Mouse (Mus musculus) layer of hippocampus, adult 9-11 months (tissue): Measurements from ENCODE around the gene Wiz.

Source experiments
- DNase-seq: peaks from one replicate; pipeline ENCODE4 v3.0.0; 2022

Wiz gene

GRCm38 (mm10) chr17:32348406-32348805 lies 40.8 kb downstream of the Wiz start:
- no peak for DNase-seq

DNA sequence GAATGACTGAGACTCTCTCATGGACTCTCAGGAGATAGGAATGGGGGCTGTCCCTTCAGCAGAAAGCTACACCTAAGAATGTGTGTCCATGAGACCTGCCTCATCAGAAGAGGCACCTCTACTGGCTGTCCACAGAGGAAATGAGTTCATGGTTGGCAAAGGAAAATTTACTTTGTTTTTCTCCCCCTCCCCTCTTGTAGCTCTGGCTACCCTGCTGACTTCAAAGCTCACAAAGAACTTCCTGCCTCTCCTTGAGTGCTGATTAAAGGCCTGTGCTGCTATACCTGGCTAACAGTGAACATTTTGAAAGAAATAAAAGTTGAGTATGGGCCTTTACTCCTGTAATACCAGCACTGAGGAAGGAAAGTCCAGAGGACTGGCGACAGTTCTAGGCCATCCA lies 48.1 kb downstream of the Wiz start:
- DNase-seq = no peak

DNA sequence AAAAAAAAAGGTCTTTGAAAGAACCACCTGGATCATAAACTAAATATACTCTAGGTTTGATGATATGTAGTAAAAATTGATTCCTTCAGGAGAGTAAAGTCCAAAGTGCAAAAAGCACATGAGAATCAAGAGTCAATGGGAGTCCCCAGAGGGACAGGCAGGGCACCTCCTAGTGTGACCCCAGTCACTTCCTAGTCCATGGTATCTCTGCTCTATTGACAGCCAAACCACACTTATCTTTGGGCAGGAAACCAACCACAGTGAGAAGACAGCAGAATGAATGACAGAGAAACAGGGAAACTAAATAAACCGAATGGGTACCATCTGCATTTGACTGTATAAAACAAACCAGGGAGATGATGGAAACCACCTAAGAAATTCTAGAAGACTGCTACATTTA lies 49.1 kb downstream of the Wiz start:
- DNase-seq = no peak

DNA sequence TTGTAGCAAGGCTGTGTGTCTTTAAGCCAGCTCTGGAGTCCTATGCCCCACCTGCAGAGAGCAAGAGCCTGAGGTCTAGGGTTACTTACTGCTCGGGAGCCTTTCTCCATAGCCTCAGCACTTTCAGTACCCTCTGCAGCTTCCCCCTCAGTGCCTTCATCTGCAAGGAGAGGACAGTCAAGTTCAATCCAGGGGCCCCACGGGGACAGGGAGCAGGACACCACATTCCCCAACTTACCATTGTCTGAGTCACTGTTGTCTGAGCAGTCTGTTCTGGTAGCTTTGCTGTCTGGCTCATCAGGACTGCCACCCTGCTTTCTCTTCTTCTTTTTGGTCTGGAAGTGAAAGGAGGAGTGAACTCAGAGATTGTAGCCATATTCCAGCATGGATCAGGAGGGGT lies 53.4 kb downstream of the Wiz start:
- DNase-seq = peak; percentile 68

GRCm38 (mm10) chr17:32334921-32335320 lies 54.3 kb downstream of the Wiz start:
- DNase-seq = no peak

DNA sequence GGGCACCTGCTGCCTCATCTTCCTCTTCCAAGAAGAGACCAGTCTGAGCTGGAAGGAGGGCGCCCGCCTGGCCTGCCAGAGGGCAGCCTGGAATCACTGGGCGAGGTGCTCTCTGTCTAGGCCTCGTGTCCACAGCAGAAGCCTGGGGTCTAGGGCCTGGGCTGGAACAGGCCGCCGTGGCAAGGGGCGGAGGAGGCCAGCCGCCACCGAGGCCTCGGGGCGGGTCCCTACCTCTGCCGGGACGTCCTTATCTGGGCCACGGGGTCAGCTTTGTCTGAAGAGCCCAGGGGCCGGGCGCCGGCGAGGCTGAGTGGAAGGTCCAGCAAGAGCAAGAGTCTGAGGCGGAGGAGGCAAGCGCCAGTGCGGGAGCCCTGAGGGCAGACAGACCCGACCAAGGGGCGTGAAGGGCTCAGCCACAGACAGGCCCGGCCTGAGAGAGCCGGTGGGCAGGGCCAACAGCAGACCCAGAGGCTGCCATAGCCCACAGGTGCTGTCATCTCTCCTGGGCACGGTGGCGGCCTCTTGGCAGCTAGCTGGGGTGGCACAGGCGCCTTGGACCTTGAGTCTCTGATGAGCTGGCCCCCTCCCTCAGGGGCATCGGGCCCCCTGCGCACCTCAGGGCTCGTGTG lies 55.5 kb downstream of the Wiz start:
- DNase-seq = no peak

DNA sequence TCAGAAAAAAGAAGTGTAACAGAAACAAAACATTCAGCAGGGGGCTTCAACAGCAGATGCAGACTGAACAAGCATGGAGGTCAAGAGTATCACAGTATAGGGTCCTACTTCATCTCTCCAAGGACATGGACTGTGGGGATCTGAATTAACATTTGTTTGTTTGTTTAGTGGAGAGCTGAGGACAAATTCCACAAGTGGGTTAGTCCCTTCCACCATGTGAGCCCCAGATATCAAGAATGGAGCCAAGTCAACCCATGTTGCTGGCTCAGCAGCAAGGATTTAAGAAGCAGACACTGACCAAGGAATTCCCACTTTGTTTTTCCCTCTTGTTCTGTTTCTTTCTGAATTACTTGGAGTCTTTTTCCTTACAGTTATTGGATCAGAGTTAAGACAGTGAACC lies 61.7 kb downstream of the Wiz start:
- no peak for DNase-seq

DNA sequence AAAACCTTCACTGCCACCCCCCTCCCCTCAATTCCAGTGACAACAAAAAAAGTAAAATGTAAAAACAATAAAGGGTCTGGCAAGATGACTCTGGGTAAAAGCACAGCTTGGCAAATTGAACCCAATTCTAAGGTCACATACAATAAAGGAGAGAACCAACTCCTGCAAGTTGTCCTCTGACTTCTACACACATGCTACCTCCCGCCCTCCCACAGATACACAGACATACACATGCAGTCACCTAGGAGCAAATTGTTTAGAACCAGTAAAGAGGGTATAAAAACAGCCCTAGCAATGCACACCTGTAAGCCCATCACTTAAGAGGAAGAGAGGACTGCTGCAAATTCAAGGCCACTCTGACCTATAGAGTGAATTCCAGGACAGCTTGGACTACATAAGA lies 66.4 kb downstream of the Wiz start:
- DNase-seq = no peak

DNA sequence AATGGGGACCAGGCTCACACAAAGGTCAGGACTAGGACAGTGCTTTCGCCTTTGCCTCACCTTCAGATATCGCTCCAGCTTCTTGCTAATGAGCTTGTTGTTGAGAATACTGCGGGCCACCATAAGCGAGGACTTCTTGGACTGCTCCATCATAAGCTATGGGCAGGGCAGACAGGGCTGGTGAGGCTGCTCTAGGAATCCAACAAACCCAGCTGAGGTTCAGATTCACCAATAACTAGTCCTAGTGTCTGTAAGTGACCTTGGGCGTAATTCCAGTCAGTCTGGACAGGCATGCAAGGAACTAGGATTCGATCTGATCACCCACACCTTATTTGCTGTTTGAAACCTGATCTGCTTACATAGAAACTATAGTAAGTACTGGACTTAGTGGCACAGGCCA lies 67.4 kb downstream of the Wiz start:
- no peak for DNase-seq

GRCm38 (mm10) chr17:32321390-32321734 lies 67.9 kb downstream of the Wiz start:
- DNase-seq = no peak

DNA sequence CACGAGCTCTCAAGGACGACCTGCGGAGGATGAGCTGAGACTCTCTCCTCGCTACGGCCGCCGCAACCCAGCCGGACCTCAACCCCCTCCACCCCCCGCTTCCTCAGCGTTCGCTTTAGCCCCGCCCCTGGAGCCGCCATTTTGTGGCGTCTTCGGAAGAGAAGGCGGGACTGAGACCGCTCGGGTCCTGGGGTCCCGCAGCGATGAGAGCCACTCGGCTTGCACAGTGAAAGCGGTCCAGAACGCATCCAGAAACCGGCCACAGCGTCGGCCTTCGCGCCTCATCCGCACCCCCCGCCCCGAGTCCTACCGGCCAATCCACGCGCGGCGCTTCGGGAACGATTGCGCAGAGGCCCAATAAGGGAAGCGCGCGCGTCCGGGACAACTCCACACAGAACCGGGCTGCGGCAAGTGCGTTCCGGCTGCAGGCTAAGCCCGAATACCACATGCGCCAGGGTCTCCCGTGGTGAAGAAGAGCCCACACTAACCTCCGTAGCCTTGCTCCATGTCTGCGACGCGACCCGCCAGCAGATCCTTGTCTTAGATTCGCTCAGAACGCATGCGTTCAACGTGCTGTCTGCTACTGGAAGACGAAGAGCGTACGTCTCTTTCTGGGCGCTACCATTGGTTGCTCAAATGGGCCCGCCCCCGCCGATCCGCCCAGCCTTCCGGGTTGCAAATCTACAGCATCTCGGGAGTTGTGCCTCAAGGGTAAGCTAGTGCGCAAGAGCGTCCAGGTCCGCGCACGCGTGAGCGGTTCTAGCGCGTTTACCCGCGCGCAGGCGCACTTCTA lies 68.4 kb downstream of the Wiz start, which contains the start of gene Akap8:
TSS of gene Akap8 (minus strand) at position 642 of the 793 bp plus-strand sequence.
- peak; percentile 100 for DNase-seq

GRCm38 (mm10) chr17:32319950-32320349 lies 69.3 kb downstream of the Wiz start:
- DNase-seq = no peak

DNA sequence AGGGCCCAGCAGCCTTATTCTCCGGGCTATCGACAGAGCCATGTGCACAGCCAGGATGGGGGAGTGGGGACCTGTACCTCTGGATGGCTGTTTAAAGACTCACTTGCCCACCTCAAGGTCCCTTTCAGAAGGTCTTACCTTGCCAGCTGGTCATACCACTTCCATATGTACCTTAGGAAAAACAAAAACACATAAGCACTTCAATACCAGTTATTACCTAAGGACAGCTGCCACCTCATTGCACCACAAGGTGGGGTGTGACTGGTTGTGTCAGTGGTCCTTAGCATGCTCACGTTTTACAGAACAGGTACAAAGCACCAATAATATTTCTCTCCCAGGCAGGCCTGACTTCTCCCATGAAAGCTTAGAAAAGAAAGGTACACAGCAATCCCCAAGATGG lies 71.5 kb downstream of the Wiz start:
- no peak for DNase-seq

DNA sequence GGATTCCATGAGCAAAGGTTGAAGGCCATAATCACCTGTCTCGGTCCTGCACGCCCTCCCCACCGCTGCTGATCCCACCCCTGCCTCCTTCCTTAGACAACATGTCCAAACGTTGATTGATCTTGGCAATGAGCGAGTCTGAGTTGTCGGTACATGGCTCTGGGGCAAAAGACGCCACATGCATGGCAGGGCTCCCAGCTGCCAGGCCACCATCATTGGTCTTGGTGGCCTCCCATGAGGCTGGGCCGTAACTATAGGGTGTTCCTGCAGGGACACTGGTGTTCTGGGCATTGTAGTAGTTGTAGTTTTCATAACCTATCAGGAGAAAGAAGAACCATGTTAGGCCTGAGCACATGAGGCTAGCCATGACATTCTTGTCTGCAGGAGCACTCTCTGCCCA lies 72.2 kb downstream of the Wiz start:
- DNase-seq = no peak

GRCm38 (mm10) chr17:32315560-32315959 lies 73.7 kb downstream of the Wiz start:
- DNase-seq = no peak

DNA sequence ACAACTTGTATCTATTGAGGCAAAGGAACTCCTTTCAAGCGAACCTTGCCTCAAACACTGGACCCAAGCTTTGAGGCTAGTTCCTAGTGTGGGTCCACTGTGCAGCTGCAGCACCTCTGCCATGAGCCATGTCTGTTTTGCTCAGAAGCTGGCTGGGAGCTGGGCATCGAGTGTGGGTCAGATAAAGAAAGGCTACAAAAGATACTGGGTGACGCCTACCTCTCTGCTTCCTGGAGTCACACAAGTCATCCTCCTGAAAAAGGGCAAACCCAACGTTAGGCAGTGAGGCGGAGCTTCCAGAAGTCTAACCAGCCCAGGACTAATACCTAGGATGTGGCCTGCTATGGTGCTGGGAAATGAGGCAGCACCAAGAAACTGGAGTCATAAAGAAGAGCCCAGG lies 75.3 kb downstream of the Wiz start:
- DNase-seq = no peak

DNA sequence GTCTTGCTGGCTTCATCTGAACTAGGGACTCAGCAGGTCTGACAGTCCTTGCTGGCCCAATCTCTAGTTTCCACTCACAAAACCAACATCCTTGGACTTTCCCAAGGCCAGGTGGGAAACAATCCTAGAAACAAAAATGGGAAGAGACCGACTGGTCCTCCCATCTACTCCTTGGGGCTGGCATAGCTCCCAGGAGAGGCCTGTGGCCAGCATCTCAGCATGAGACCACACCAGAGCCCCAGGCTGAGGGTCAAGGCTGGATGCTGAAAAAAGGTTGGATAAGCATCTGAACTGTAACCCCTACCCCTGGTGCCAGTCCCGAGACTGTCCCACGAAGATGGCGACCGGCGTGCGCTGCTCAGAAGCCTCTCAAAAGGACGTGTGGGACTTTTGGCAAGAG lies 76.4 kb downstream of the Wiz start:
- no peak for DNase-seq

GRCm38 (mm10) chr17:32307963-32308362 lies 81.3 kb downstream of the Wiz start:
- no peak for DNase-seq
